Mouse (Mus musculus): Measurements from ENCODE around the gene Gm40193. TPM values are rescaled to one million over a fixed set of nuclear protein-coding genes. Genes with fewer than 3 reads are reported as not detected.

The Gm40193 gene
- total and polyA plus RNA-seq, 2 experiments from 2014 or later, result not detected

DNA sequence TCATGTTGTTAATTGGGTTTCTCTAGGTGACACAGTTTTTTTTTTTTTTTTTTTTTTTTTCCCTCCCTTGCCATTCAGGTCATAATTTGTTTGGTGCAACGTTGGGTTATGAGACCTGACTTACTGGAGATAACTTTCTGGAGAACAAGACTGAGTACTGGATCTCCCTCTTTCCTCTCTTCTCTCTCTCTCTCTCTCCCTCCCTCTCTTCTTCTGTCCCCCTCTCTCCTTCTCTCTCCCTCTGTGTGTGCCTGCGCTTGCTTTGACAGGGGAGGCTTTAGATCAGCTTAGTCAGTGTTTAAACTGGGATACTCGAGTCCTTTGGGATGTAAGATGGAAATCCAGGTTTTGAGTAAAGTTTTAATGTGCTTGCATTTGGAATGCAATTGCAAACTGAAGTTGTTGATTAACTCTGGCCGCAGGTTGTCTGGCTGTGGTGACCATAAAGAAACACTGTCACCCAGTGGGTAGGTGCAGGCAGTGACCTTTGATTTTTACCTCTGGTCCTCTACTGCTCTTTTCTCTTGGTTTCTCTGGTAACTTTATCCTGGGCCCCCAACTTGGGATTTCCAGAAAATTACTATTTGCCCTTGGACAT lies 31.6 kb upstream of the Gm40193 start:
- Histone ChIP-seq H3K27me3 (ENCODE audit: insufficient read depth, low read length) (no peaks in the 10 kb centered on the region), H3K27ac (ENCODE audit: low read depth, low read length) (no peak overlapping the region), H3K9ac (replicated peaks; ENCODE audit: low read length, poor library complexity, severe bottlenecking) (no peak overlapping the region), H3K4me3 (ENCODE audit: low read depth, low read length) (peak overlapping the region; percentile 94; the same call in 1 of the 2 replicates), H3K36me3 (ENCODE audit: insufficient read depth, low read length) (peaks cover 10% of the 10 kb centered on the region; the same call in 1 of the 2 replicates), H3K9me3 (ENCODE audit: low read length) (no peaks in the 10 kb centered on the region), H3K4me1 (ENCODE audit: insufficient read depth, low read length) (peaks cover 12% of the 10 kb centered on the region), H3K4me2 (ENCODE audit: low read depth, low read length, poor library complexity, severe bottlenecking) (peak overlapping the region; percentile 90)
- no peak for TF ChIP-seq CTCF (IDR thresholded peaks at IDR 0.05)
- ATAC-seq (ENCODE audit: low FRiP score), result no peak
- DNase-seq (ENCODE audit: low spot score), result no peak
- 46% methylated on average over 4 of the region's 4 CpGs for WGBS

DNA sequence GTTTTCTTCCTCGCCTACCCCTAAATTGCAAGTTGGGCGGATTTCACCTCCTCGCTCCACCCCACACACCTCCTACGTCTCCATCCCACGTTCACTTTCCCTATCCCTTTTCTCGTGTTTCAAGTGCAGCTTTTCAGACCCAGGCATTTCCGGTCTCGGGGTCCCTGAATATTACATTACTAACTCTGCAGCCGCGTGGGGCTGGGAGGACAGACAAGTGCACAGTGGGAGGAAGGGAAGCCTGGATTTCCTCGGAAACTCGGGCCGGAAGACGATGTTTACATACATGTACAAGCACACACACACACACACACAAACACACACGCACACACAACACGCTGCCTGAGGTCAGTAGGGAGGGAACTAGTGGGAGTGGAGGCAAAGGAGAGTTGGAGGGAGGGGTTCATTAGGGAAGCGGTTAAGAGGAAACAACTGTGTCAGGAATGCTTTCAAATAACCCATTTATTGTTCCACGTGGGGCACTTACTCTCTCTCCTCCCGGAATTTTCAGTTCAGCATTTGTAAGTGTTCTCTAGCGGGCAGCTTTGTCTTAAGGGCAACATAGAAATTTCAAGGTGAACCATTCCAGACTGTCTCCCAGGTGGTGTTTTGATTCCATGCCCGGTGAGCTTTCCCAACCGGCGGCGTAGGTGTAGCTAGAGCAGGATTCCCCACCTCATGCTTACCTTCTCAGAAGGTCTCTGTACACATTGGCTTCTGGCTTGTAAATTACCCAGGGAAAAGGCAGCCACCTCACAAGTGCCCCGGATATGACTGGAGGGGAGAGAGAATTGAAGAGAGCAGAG lies 30.9 kb upstream of the Gm40193 start:
- no peak for DNase-seq (ENCODE audit: low spot score)
- Histone ChIP-seq H3K4me2 (ENCODE audit: low read depth, low read length, poor library complexity, severe bottlenecking) (peak overlapping the region; percentile 90), H3K27me3 (ENCODE audit: insufficient read depth, low read length) (no peaks in the 10 kb centered on the region), H3K4me1 (ENCODE audit: insufficient read depth, low read length) (peaks cover 12% of the 10 kb centered on the region), H3K36me3 (ENCODE audit: insufficient read depth, low read length) (peaks cover 10% of the 10 kb centered on the region; the same call in 1 of the 2 replicates), H3K9me3 (ENCODE audit: low read length) (no peaks in the 10 kb centered on the region), H3K4me3 (ENCODE audit: low read depth, low read length) (peak overlapping the region; percentile 94), H3K27ac (ENCODE audit: low read depth, low read length) (peak overlapping the region; percentile 78; the same call in 1 of the 2 replicates), H3K9ac (replicated peaks; ENCODE audit: low read length, poor library complexity, severe bottlenecking) (peak overlapping the region; percentile 90)
- no peak for ATAC-seq (ENCODE audit: low FRiP score)
- WGBS, result 4% methylated on average over 25 of the region's 25 CpGs
- no peak for TF ChIP-seq CTCF (IDR thresholded peaks at IDR 0.05)

DNA sequence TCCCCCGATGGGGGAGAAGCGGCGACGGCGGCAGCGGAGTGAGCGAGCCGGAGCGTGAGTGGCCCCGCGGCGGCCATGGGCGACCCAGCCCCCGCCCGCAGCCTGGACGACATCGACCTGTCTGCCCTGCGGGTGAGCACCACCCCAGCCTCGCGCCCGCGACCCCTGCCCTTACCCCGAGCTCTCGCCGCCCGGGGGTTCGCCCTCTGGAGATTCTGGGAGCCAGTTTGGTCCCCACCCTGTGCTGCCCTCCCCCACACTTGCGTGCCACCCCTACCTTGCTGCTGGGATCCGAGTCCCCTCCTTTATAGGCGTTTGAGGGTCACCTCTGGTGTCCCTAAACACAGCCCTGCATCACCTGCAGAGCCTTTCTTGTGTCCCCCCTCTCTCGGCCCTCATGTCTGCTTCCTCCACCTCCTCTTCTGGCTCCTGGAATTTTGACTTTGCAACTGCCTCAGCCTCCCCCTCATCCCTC lies 30.3 kb upstream of the Gm40193 start:
- 0% methylated on average over 17 of the region's 31 CpGs for WGBS

DNA sequence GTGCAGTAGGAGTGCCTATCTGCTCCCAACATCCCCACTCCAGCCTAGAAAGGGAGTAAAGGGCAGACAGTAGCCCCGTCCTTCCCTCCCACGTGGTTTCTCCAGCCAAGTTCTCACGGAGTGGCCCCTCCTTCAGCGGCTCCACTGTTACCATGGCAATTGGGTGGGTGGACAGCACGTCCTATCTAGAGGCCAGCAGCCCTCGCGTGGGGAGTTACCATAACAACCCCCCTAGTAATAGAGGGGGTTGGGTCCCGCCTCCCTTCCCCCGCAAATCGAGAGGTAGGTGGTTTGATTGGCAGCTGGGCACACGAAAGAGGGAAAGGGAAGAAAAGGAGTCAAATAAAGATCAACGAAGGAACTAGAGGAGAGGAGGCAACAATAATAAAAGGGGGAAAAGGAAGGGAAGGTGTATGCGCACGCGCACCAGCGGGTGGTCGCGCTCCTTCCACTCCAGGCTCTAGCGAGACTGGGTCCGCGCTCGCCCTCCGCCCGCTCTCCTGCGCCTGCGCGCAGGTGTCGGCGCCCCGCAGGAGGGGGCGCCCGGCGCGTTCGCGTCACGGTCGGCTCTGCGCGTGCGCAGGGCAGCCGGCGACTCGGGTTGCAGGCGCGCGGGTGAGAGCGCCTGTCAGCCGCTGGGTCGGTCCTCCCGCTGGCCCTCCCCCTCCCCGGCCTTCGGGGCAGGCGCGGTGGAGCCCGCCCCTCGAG lies 29.7 kb upstream of the Gm40193 start, which contains the start of gene Mink1:
Mink1 (plus strand) TSS at position 595 of the 708 bp plus-strand sequence.
- Histone ChIP-seq H3K4me2 (ENCODE audit: low read depth, low read length, poor library complexity, severe bottlenecking) (peak within 1 kb of the TSS; percentile 90), H3K4me3 (ENCODE audit: low read depth, low read length) (peak within 1 kb of the TSS; percentile 94), H3K4me1 (ENCODE audit: insufficient read depth, low read length) (peaks cover 12% of the 10 kb centered on the region), H3K27ac (ENCODE audit: low read depth, low read length) (peak within 1 kb of the TSS; percentile 78), H3K9ac (replicated peaks; ENCODE audit: low read length, poor library complexity, severe bottlenecking) (peak within 1 kb of the TSS; percentile 90), H3K9me3 (ENCODE audit: low read length) (no peaks in the 10 kb centered on the region), H3K36me3 (ENCODE audit: insufficient read depth, low read length) (peaks cover 6% of the 10 kb centered on the region; the same call in 1 of the 2 replicates), H3K27me3 (ENCODE audit: insufficient read depth, low read length) (no peaks in the 10 kb centered on the region)
- peak; percentile 2; the same call in 1 of the 2 replicates for TF ChIP-seq CTCF (IDR thresholded peaks at IDR 0.05)
- WGBS, result 1% methylated on average over 51 of the region's 57 CpGs
- DNase-seq (ENCODE audit: low spot score), result peak; percentile 95
- ATAC-seq (ENCODE audit: low FRiP score), result peak; percentile 95

More for the DNA sequence above, 30.3 kb upstream of the Gm40193 start:
- peak overlapping the region; percentile 90 for H3K4me2 ChIP-seq (ENCODE audit: low read depth, low read length, poor library complexity, severe bottlenecking)
- no peak for DNase-seq (ENCODE audit: low spot score)
- H3K9me3 ChIP-seq (ENCODE audit: low read length), result no peaks in the 10 kb centered on the region
- H3K27me3 ChIP-seq (ENCODE audit: insufficient read depth, low read length), result no peaks in the 10 kb centered on the region
- ATAC-seq (ENCODE audit: low FRiP score), result peak; percentile 43; the same call in 1 of the 2 replicates
- H3K27ac ChIP-seq (ENCODE audit: low read depth, low read length), result peak overlapping the region; percentile 78
- H3K9ac ChIP-seq (replicated peaks; ENCODE audit: low read length, poor library complexity, severe bottlenecking), result peak overlapping the region; percentile 90
- peaks cover 12% of the 10 kb centered on the region for H3K4me1 ChIP-seq (ENCODE audit: insufficient read depth, low read length)
- peaks cover 6% of the 10 kb centered on the region; the same call in 1 of the 2 replicates for H3K36me3 ChIP-seq (ENCODE audit: insufficient read depth, low read length)
- peak overlapping the region; percentile 94 for H3K4me3 ChIP-seq (ENCODE audit: low read depth, low read length)
- no peak for TF ChIP-seq CTCF (IDR thresholded peaks at IDR 0.05)

DNA sequence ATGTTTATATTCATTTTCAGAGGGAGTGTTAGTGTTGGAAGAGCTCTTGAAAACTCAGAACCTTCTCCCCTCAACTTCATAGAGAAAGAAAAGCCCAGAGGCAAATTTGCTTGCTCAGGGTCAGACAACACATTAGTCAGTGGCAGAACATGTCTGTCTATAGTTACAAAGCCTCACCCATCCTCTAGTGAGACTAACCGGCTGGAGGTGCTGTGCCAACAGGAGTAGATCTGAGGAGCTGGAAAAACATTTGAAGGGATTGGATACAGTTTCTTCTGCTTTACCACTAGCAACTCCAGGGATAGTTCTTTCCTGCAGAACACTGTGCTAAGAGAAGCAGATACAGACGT lies 29.2 kb upstream of the Gm40193 start:
- peak; percentile 38 for TF ChIP-seq CTCF (IDR thresholded peaks at IDR 0.05)
- H3K9ac ChIP-seq (replicated peaks; ENCODE audit: low read length, poor library complexity, severe bottlenecking), result peak overlapping the region; percentile 90; the same call in 1 of the 2 replicates
- peaks cover 6% of the 10 kb centered on the region; the same call in 1 of the 2 replicates for H3K36me3 ChIP-seq (ENCODE audit: insufficient read depth, low read length)
- H3K9me3 ChIP-seq (ENCODE audit: low read length), result no peaks in the 10 kb centered on the region
- no peaks in the 10 kb centered on the region for H3K27me3 ChIP-seq (ENCODE audit: insufficient read depth, low read length)
- DNase-seq (ENCODE audit: low spot score), result peak; percentile 36
- peaks cover 12% of the 10 kb centered on the region for H3K4me1 ChIP-seq (ENCODE audit: insufficient read depth, low read length)
- H3K27ac ChIP-seq (ENCODE audit: low read depth, low read length), result peak overlapping the region; percentile 78
- peak overlapping the region; percentile 90 for H3K4me2 ChIP-seq (ENCODE audit: low read depth, low read length, poor library complexity, severe bottlenecking)
- no peak for ATAC-seq (ENCODE audit: low FRiP score)
- whole genome bisulfite sequencing, result 0% methylated on average over 2 of the region's 2 CpGs
- peak overlapping the region; percentile 94 for H3K4me3 ChIP-seq (ENCODE audit: low read depth, low read length)

All from midbrain, postnatal 0 days (tissue).